Mouse (Mus musculus) ES-Bruce4 (cell line): ENCODE results near the gene Gmip.

Experiments
- CTCF ChIP-seq: IDR thresholded peaks from one replicate; pipeline ENCODE4 v1.8.1; 2011; ENCODE audit warnings: low read depth, low read length
- EP300 ChIP-seq: IDR thresholded peaks from 2 replicates; pipeline ENCODE4 v1.6.1; 2011; ENCODE audit warnings: low read depth, low read length; ENCODE audit not compliant: insufficient read depth
- POLR2A ChIP-seq: IDR thresholded peaks from one replicate; pipeline ENCODE4 v1.8.1; 2011; ENCODE audit warnings: low read length; ENCODE audit not compliant: insufficient read depth

DNA sequence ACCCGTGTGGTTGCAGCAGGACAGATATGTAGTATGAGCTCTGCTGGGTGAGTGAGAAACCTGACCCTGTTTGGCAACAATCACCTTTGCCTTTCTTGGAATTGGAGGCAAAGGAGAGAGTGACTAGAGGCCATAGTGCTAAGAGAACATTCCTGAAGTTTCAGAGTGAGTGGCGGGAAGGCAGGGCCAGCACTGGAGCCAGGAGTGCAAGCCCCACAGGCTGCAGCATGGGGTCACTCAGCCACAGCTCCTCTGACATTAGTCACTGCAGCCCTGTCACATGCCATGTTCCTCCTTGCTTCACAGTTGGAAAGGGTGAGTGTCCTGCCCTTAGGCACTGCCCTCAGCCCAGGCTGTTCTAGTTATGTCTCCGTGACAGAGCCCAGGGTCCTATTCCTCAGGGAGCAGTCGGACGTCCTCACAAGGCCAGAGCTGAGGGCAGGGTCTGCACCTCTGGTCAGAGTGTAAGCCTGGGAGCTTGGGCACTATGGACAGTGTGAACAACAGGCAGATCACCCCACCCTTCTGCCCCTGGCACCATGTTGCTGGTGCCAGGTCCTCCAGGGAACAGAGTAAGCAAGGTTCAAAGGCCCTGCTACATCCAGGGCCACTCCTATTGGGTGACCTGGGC lies 59.3 kb downstream of the Gmip start:
- TF ChIP-seq POLR2A (no peak), CTCF (no peak), EP300 (no peak)
